Mouse (Mus musculus) right cerebral cortex, postnatal 25 days (tissue): ENCODE measurements at regions not wholly inside any gene's neighbourhood (a gene's known extent, or its start where the extent isn't known, plus 50 kb on each side); places are given as distances from the start of the nearest gene placed in this dataset.

Experiments used
- DNase-seq: peaks from one replicate; pipeline ENCODE4 v3.0.0; 2022

- no peak for DNase-seq
Observed at GRCm38 (mm10) chr8:8829230-8829629, 138.9 kb upstream of the Arglu1 start.

GRCm38 (mm10) chr8:8827555-8827954, 137.2 kb upstream of the Arglu1 start:
- no peak for DNase-seq

GRCm38 (mm10) chr8:8826801-8827200, 136.5 kb upstream of the Arglu1 start:
- DNase-seq: no peak

GRCm38 (mm10) chr8:8824886-8825285, 134.6 kb upstream of the Arglu1 start:
- no peak for DNase-seq

GRCm38 (mm10) chr8:8821119-8821518, 130.8 kb upstream of the Arglu1 start:
- no peak for DNase-seq

GRCm38 (mm10) chr8:8820614-8821013, 130.3 kb upstream of the Arglu1 start:
- no peak for DNase-seq

GRCm38 (mm10) chr8:8819233-8819931, 129.1 kb upstream of the Arglu1 start:
- no peak for DNase-seq

- no peak for DNase-seq
Observed at GRCm38 (mm10) chr8:8812807-8813167, 122.5 kb upstream of the Arglu1 start.

GRCm38 (mm10) chr8:8812051-8812806, 121.9 kb upstream of the Arglu1 start:
- no peak for DNase-seq

GRCm38 (mm10) chr8:8810928-8811327, 120.6 kb upstream of the Arglu1 start:
- no peak for DNase-seq

- no peak for DNase-seq
Observed at GRCm38 (mm10) chr8:8809835-8810439, 119.6 kb upstream of the Arglu1 start.

- DNase-seq: no peak
Observed at GRCm38 (mm10) chr8:8809349-8809748, 119.0 kb upstream of the Arglu1 start.

- DNase-seq: no peak
Observed at GRCm38 (mm10) chr8:8802761-8803340, 112.5 kb upstream of the Arglu1 start.

- no peak for DNase-seq
Observed at GRCm38 (mm10) chr8:8802317-8802716, 112.0 kb upstream of the Arglu1 start.

GRCm38 (mm10) chr8:8801578-8801977, 111.3 kb upstream of the Arglu1 start:
- no peak for DNase-seq

GRCm38 (mm10) chr8:8797521-8797920, 107.2 kb upstream of the Arglu1 start:
- DNase-seq: no peak

- DNase-seq: no peak
Observed at GRCm38 (mm10) chr8:8796951-8797350, 106.6 kb upstream of the Arglu1 start.

GRCm38 (mm10) chr8:8794711-8795110, 104.4 kb upstream of the Arglu1 start:
- no peak for DNase-seq

- no peak for DNase-seq
Observed at GRCm38 (mm10) chr8:8779931-8780330, 89.6 kb upstream of the Arglu1 start.

GRCm38 (mm10) chr8:8774496-8775015, 84.2 kb upstream of the Arglu1 start:
- DNase-seq: no peak

GRCm38 (mm10) chr8:8772424-8772823, 82.1 kb upstream of the Arglu1 start:
- no peak for DNase-seq

GRCm38 (mm10) chr8:8770397-8770796, 80.1 kb upstream of the Arglu1 start:
- DNase-seq: no peak

GRCm38 (mm10) chr8:8762354-8762753, 72.0 kb upstream of the Arglu1 start:
- DNase-seq: no peak

- DNase-seq: no peak
Observed at GRCm38 (mm10) chr8:8758283-8758682, 68.0 kb upstream of the Arglu1 start.
